Mouse (Mus musculus): Measurements from ENCODE around the gene Alg14. TPM values are rescaled to one million over a fixed set of nuclear protein-coding genes. Genes with fewer than 3 reads are reported as not detected.

Gene Alg14
- total RNA-seq (2021), result 10 to 100 TPM; 37.3 to 39.7 TPM
- 16.1 and 16.4 TPM in 2 replicates for polyA plus RNA-seq (2012; rRNA removed)
- long read RNA-seq, transcript Alg14-201 (4 exons, 2,037 nt), result major isoform, 22 of 26 reads
- long read RNA-seq, partial matches to known transcripts, result 0 of 26 reads
- long read RNA-seq, other reads (novel, unspliced or antisense), result 3 of 26 reads

GRCm38 (mm10) chr3:121291560-121292258 is at the start of gene Alg14:
Gene Alg14, plus strand, starts transcription at chr3:121291773.
- peak; percentile 98 for DNase-seq

- no peak for DNase-seq
Observed at GRCm38 (mm10) chr3:121242111-121242936, 49.2 kb upstream of the Alg14 start.

- no peak for DNase-seq
Observed at GRCm38 (mm10) chr3:121242941-121243340, 48.6 kb upstream of the Alg14 start.

GRCm38 (mm10) chr3:121250048-121250447 is 41.5 kb upstream of the Alg14 start:
- no peak for DNase-seq

GRCm38 (mm10) chr3:121250576-121251433 is 40.8 kb upstream of the Alg14 start:
- peak; percentile 30 for DNase-seq

- DNase-seq, result no peak
Observed at GRCm38 (mm10) chr3:121255501-121255900, 36.1 kb upstream of the Alg14 start.

GRCm38 (mm10) chr3:121256131-121256530 is 35.4 kb upstream of the Alg14 start:
- DNase-seq, result no peak

GRCm38 (mm10) chr3:121257418-121257817 is 34.2 kb upstream of the Alg14 start:
- DNase-seq, result no peak

GRCm38 (mm10) chr3:121258521-121259478 is 32.8 kb upstream of the Alg14 start:
- no peak for DNase-seq

GRCm38 (mm10) chr3:121260041-121260440 is 31.5 kb upstream of the Alg14 start:
- DNase-seq, result no peak

- no peak for DNase-seq
Observed at GRCm38 (mm10) chr3:121260831-121261230, 30.7 kb upstream of the Alg14 start.

- peak; percentile 27 for DNase-seq
Observed at GRCm38 (mm10) chr3:121261251-121261650, 30.3 kb upstream of the Alg14 start.

- DNase-seq, result no peak
Observed at GRCm38 (mm10) chr3:121261939-121262520, 29.5 kb upstream of the Alg14 start.

GRCm38 (mm10) chr3:121262521-121263204 is 28.9 kb upstream of the Alg14 start:
- peak; percentile 82 for DNase-seq

- peak; percentile 81 for DNase-seq
Observed at GRCm38 (mm10) chr3:121263205-121263548, 28.4 kb upstream of the Alg14 start.

GRCm38 (mm10) chr3:121264242-121264641 is 27.3 kb upstream of the Alg14 start:
- DNase-seq, result no peak

- DNase-seq, result no peak
Observed at GRCm38 (mm10) chr3:121267283-121267682, 24.3 kb upstream of the Alg14 start.

GRCm38 (mm10) chr3:121272577-121272976 is 19.0 kb upstream of the Alg14 start:
- DNase-seq, result no peak

- DNase-seq, result no peak
Observed at GRCm38 (mm10) chr3:121274010-121274409, 17.6 kb upstream of the Alg14 start.

GRCm38 (mm10) chr3:121277009-121277408 is 14.6 kb upstream of the Alg14 start:
- DNase-seq, result no peak
